Mouse (Mus musculus) neural tube, embryonic 15.5 days (tissue): ENCODE results near the gene Adamts12. TPM values are rescaled to one million over a fixed set of nuclear protein-coding genes. Genes with fewer than 3 reads are reported as not detected.
A peak's percentile ranks its signal among the peaks of the same experiment; 100 is the strongest.

Experiments
- ATAC-seq: fragments of 200-750 bp; cut with Nextera tagmentation; 2 replicates; pipeline ENCODE4 v1.8.0; 2017; ENCODE audit warnings: mild to moderate bottlenecking, moderate TSS enrichment, moderate library complexity; ENCODE audit not compliant: low FRiP score
- H3K27ac ChIP-seq: fragments of 300-500 bp; sonication (generic); replicated peaks from 2 replicates; pipeline ENCODE4 v1.5.1; 2015; ENCODE audit warnings: mild to moderate bottlenecking, inconsistent platforms
- H3K27me3 ChIP-seq: fragments of 300-500 bp; sonication (generic); replicated peaks from 2 replicates; pipeline ENCODE4 v1.6.1; 2015; ENCODE audit warnings: inconsistent platforms
- H3K36me3 ChIP-seq: fragments of 300-500 bp; sonication (generic); 2 replicates; pipeline ENCODE4 v1.6.1; 2015; ENCODE audit warnings: inconsistent platforms
- H3K4me1 ChIP-seq: fragments of 300-500 bp; sonication (generic); 2 replicates; pipeline ENCODE4 v1.6.1; 2015; ENCODE audit warnings: inconsistent platforms
- H3K4me2 ChIP-seq: fragments of 300-500 bp; sonication (generic); 2 replicates; pipeline ENCODE4 v1.6.1; 2015; ENCODE audit warnings: inconsistent platforms, mild to moderate bottlenecking, moderate library complexity
- H3K4me3 ChIP-seq: fragments of 300-500 bp; sonication (generic); replicated peaks from 2 replicates; pipeline ENCODE4 v1.5.1; 2015; ENCODE audit warnings: mild to moderate bottlenecking, inconsistent platforms
- H3K9ac ChIP-seq: fragments of 300-500 bp; sonication (generic); replicated peaks from 2 replicates; pipeline ENCODE4 v1.6.1; 2015; ENCODE audit warnings: mild to moderate bottlenecking, inconsistent platforms
- H3K9me3 ChIP-seq: fragments of 300-500 bp; sonication (generic); replicated peaks from 2 replicates; pipeline ENCODE4 v1.6.1; 2016; ENCODE audit warnings: inconsistent platforms
- WGBS: fragments of 180-500 bp; shearing (Covaris S2); methylation state at CpG from one replicate; pipeline ENCODE4 v1.1.7; 2015; ENCODE audit warnings: mixed read lengths; 5-methylcytosine and 5-hydroxymethylcytosine counted together
- polyA plus RNA-seq: library from polyadenylated mRNA; unstranded; fragments of >200 nt; fragmentation: Nextera tagmentation; extraction: Ambion mirVana; gene quantifications from 2 replicates; pipeline ENCODE4 v1.2.1, GENCODE M21; 2015

Gene Adamts12
- polyA plus RNA-seq, 1 experiment from 2014 or later = 1.5 TPM

DNA sequence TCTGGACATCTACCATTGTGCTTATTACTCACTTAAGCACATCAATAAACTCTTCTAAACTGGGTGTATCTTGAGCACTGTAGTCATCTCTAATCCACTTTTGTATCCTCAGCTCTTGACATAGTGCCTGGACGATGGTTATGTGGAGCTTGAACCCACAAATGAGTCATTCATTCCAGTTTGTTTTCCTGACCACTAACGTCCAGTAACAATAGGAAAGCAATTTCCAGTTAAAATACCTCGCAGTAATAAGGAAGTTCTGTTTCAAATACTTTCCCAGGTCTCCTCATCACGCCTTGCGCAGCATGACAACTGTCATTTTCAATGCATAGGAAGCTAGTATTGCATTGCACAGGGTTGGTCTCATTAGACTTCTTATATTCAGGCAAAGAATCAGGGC, 21.8 kb upstream of the Adamts12 start:
- H3K27ac ChIP-seq = no peak overlapping the region
- H3K4me2 ChIP-seq = no peak overlapping the region
- H3K9me3 ChIP-seq = no peaks in the 10 kb centered on the region
- 89% methylated on average over 5 of the region's 5 CpGs for WGBS
- no peak overlapping the region for H3K4me3 ChIP-seq
- no peak overlapping the region for H3K9ac ChIP-seq
- no peaks in the 10 kb centered on the region for H3K36me3 ChIP-seq
- peaks cover 6% of the 10 kb centered on the region for H3K4me1 ChIP-seq
- peaks cover 6% of the 10 kb centered on the region for H3K27me3 ChIP-seq
- ATAC-seq = no peak

DNA sequence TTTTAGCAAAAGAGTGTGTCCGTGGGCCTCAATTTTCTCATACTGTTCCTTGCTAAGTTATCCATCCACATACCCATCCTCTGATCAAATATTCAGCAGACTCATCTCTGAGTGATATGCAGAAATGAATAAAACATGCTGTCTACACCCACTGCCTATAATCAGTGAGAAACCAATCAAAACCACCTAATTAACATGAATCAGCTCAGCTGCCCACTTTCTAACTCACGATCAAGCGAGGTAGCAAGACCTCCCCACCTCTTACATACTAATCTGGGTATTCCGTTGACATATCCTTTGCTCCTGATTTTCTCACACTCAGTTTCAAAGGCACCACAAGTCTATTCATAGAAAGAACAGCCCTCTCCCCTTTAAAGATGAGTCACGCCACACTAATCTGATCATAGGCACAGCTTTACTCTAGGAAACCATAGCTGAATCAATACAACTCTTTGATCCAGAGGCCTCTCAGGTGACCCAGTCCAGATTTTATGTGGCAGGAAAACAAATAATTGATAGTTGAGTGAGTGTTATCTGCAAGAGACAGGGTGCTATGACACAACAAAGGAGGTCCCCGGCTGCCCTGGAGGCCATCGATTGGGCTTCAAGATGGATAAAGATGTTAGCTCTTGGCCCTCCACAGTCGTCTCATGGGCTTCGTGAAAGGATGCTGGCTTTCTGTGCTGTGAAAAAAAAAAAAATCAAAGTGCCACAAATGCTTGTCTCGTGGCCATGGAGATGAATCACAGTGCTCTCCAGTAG, 10.7 kb upstream of the Adamts12 start:
- no peaks in the 10 kb centered on the region for H3K9me3 ChIP-seq
- no peak overlapping the region for H3K9ac ChIP-seq
- no peak for ATAC-seq
- H3K36me3 ChIP-seq = no peaks in the 10 kb centered on the region
- no peaks in the 10 kb centered on the region for H3K27me3 ChIP-seq
- no peak overlapping the region for H3K4me2 ChIP-seq
- H3K4me1 ChIP-seq = no peaks in the 10 kb centered on the region
- 65% methylated on average over 10 of the region's 10 CpGs for WGBS
- no peak overlapping the region for H3K4me3 ChIP-seq
- no peak overlapping the region for H3K27ac ChIP-seq

DNA sequence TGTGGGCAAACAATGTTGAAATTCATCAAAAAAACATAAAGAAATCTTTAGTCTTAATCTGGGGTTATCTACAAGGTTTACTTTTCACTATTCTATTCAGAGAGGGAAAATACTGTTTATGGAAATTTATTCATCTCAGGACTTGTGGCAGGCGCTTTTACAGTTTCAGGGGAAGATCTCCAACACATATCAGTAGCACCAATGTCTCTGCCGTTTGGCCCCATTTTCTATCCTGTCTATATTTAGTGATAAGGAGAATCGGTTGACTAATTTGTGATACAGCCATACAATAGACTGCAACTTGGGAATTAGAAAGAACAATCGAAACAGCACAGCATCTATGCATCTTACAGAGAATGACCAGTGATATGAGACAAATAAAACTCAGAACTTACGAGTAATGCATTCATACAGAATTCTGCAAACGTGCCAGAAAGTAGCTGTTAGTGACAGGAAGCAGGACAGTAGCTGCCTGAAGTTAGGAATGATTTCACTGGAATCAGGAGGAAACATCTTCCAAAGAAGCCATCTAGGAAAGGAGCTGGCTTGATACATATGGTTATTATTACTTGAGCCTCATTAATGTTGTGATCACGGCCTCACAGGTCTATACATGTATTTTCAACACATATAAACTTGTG, 10.0 kb upstream of the Adamts12 start:
- Histone ChIP-seq H3K9me3 (no peaks in the 10 kb centered on the region), H3K27ac (no peak overlapping the region), H3K4me1 (no peaks in the 10 kb centered on the region), H3K36me3 (no peaks in the 10 kb centered on the region), H3K4me3 (no peak overlapping the region), H3K4me2 (no peak overlapping the region), H3K27me3 (no peaks in the 10 kb centered on the region), H3K9ac (no peak overlapping the region)
- 82% methylated on average over 7 of the region's 7 CpGs for WGBS
- no peak for ATAC-seq

DNA sequence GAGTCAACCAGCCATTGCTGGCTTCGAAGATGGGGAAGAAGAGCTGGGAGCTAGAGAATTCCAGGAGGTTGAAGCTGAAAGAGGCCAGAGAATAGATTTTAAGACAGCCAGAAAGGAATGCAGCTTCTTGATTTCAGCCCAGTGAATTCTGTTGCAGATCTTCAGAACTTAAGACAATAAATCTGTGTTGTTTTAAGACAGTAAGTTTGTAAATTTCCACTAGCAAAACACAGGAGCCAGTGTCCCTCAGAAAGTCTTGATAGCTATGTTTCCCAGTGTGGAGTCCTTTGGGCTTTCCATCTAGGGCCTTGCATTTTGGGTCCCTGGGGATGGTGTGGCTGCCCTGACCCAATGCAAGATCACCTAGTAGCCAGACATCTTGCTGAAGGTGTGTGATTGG, 1.7 kb upstream of the Adamts12 start:
- ATAC-seq = no peak
- H3K4me3 ChIP-seq = no peak overlapping the region
- H3K4me2 ChIP-seq = no peak overlapping the region
- H3K27me3 ChIP-seq = no peaks in the 10 kb centered on the region
- WGBS = 89% methylated on average over 1 of the region's 1 CpGs
- H3K4me1 ChIP-seq = peaks cover 27% of the 10 kb centered on the region
- H3K36me3 ChIP-seq = no peaks in the 10 kb centered on the region
- H3K9me3 ChIP-seq = no peaks in the 10 kb centered on the region
- no peak overlapping the region for H3K27ac ChIP-seq
- H3K9ac ChIP-seq = no peak overlapping the region

DNA sequence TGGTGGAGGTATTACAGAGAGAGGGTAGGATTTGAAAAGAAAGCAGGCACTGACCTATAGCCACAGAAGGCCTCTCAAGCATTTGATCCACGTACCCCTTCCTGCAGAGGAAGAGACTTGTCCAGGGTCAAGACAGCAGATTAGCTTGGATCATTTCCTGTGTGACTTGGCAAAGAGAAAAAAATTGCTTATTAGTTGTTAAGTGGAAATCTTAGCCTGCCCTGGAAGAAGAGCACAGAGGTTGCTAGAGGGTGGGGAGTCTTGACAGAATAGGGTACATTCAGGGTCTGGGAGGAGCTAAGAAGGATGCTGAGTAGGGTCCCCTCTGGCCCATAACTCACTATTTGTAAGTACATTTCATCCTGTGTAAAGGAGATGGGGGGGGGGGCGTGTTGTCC, 431 bp upstream of the Adamts12 start:
- H3K9me3 ChIP-seq = no peaks in the 10 kb centered on the region
- H3K27ac ChIP-seq = peak overlapping the region; percentile 81
- H3K4me1 ChIP-seq = peaks cover 27% of the 10 kb centered on the region
- no peaks in the 10 kb centered on the region for H3K27me3 ChIP-seq
- H3K4me3 ChIP-seq = no peak overlapping the region
- H3K4me2 ChIP-seq = peak overlapping the region; percentile 57; the same call in 1 of the 2 replicates
- no peaks in the 10 kb centered on the region for H3K36me3 ChIP-seq
- no peak overlapping the region for H3K9ac ChIP-seq
- WGBS = 24% methylated on average over 2 of the region's 2 CpGs
- no peak for ATAC-seq

DNA sequence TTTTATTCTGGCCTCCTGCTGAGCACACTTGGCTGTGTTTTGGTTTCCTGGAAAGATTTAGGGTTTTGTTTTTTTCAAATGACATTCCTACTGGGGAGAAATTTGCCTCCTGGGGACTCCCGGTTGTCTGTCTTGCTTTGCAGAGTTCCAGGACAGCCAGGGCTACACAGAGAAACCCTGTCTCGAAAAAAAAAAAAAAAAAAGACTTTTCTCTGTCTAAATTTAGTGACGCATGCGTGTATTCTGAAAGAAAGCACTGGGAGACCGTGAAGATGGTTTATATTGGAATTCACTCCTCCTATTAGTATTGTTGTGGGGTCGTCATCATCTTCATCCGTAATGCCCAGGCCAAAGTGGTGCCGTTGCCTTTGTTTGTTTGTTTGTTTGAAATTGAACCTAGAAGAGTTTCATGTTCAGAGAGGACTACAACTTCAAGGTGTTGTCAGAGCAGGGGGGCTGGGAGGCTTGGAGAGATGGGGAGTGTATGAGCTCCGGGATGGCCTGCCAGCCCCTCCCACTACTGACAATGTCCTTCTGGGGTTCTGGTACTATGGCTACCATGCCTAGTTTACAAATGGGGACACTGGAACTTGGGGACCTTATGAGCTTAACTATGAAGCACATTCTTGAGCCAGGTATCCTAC, 1.1 kb downstream of the Adamts12 start:
- H3K27ac ChIP-seq = peak overlapping the region; percentile 81

DNA sequence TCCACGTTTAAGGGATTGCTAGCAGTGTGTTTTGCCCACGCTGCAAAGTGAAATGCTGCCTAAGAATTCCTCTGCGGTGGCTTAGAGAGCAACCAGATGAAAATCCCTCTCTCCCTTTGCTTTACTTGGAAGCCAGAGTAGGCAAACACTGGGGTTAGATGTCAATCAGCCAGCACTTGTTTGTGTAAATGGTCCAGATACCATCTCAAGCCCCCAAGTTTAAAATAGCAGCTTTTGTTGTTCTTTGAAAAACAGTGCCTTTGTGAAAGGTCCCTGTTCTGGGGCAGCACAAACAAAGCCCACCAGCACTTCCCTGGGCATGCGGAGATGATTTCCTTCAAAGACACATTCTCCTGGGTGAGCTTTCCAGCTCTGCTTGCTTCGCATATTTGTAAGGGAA, 1.7 kb downstream of the Adamts12 start:
- H3K9ac ChIP-seq = no peak overlapping the region; the same call in 1 of the 2 replicates
- H3K27ac ChIP-seq = peak overlapping the region; percentile 81
- 16% methylated on average over 5 of the region's 5 CpGs for WGBS

More for the DNA sequence above, 1.1 kb downstream of the Adamts12 start:
- Histone ChIP-seq H3K4me2 (peak overlapping the region; percentile 57), H3K9ac (peak overlapping the region; percentile 42), H3K4me1 (peaks cover 27% of the 10 kb centered on the region), H3K4me3 (peak overlapping the region; percentile 37), H3K36me3 (no peaks in the 10 kb centered on the region), H3K9me3 (no peaks in the 10 kb centered on the region), H3K27me3 (no peaks in the 10 kb centered on the region)
- 3% methylated on average over 9 of the region's 9 CpGs for WGBS
- peak; percentile 22; the same call in 1 of the 2 replicates for ATAC-seq

DNA sequence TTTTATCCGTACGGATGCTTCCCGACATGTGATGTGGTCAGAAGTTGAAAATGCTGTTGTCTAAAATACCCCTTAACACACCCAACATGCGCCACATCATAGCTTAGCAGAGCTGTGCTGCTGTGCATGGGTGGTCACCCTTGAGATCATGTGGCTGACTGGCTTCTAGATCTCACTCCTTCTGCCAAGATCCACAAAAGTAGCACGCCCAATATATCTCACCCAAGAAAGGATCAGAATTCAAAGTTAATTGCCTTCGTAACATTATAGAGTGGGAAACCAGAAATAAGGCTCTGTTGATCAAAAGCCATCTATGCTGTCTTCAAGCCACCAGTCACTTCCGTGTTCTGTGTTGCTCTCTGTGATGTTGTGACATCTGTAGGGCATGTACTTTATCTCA, 3.3 kb downstream of the Adamts12 start:
- no peak overlapping the region for H3K27ac ChIP-seq
- H3K4me3 ChIP-seq = no peak overlapping the region
- no peaks in the 10 kb centered on the region for H3K27me3 ChIP-seq
- H3K9ac ChIP-seq = no peak overlapping the region
- H3K36me3 ChIP-seq = no peaks in the 10 kb centered on the region
- H3K9me3 ChIP-seq = no peaks in the 10 kb centered on the region
- H3K4me2 ChIP-seq = no peak overlapping the region
- H3K4me1 ChIP-seq = peaks cover 27% of the 10 kb centered on the region
- no peak for ATAC-seq
- WGBS = 92% methylated on average over 7 of the region's 7 CpGs

More for the DNA sequence above, 1.7 kb downstream of the Adamts12 start:
- peaks cover 27% of the 10 kb centered on the region for H3K4me1 ChIP-seq
- no peak for ATAC-seq
- no peaks in the 10 kb centered on the region for H3K36me3 ChIP-seq
- H3K4me2 ChIP-seq = peak overlapping the region; percentile 57
- H3K4me3 ChIP-seq = peak overlapping the region; percentile 37
- H3K27me3 ChIP-seq = no peaks in the 10 kb centered on the region
- H3K9me3 ChIP-seq = no peaks in the 10 kb centered on the region

DNA sequence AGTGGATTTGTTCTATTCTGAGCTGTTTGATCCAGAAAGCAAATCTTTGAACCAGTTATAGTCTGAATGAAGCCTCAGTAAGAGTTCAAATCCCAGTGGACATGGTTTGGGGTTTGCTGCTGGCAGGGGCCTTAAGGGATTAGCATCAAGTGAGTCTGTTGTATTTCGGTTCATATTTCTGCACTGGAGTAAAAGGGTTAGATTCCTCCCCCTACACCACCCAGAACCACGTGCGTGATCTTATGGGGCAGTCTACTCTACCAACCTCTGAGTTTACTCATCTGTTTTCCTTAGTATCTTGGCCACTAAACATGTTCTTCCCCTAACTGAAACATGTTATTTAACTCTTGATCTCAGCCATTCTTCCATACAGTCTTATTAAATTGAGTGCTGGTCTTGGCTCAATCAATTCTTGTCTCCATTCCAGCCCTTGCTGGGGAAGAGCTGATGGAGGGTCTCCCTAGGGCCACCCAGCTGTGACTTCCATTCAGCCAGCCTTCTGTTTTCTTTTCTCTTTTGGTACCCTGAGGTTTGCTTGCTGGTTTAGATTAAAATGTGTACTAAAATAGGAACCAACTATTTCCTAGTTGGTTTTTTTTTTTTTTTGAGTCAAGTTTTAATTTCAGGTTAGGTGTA, 11.3 kb downstream of the Adamts12 start:
- Histone ChIP-seq H3K4me1 (peaks cover 4% of the 10 kb centered on the region; the same call in 1 of the 2 replicates), H3K9ac (no peak overlapping the region), H3K4me2 (no peak overlapping the region), H3K9me3 (no peaks in the 10 kb centered on the region), H3K36me3 (no peaks in the 10 kb centered on the region), H3K4me3 (no peak overlapping the region), H3K27ac (no peak overlapping the region), H3K27me3 (no peaks in the 10 kb centered on the region)
- WGBS = 88% methylated on average over 3 of the region's 3 CpGs
- no peak for ATAC-seq

DNA sequence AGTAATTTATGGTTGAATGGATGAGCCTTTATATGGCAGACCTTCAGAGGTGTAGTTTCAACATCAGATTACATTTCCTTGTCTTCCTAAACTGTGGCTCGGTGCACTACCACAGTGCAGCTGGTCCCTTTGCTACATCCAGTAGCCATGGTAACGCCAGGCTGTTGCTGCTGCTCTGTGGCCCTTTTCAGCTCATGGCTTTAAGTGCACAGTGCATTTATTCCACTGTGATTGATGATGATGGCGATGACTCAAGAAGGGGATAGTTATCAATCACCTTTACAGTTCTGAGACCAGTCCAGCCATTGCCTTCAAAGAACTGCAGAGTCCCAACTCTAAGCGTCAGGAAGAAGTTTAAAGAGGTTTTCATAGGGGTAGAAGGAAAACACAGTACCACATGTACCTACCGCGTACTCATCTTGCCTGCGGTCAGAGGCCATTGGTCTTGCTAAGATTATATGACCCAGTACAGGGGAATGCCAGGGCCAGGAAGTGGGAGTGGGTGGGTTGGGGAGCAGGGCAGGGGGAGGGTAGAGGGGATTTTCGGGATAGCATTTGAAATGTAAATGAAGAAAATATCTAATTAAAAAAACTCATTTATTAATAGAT, 18.5 kb downstream of the Adamts12 start:
- no peaks in the 10 kb centered on the region for H3K36me3 ChIP-seq
- H3K27me3 ChIP-seq = no peaks in the 10 kb centered on the region
- ATAC-seq = peak; percentile 92
- no peak overlapping the region for H3K4me2 ChIP-seq
- no peak overlapping the region for H3K9ac ChIP-seq
- H3K27ac ChIP-seq = peak overlapping the region; percentile 18; the same call in 1 of the 2 replicates
- H3K9me3 ChIP-seq = no peaks in the 10 kb centered on the region
- H3K4me3 ChIP-seq = no peak overlapping the region
- WGBS = 19% methylated on average over 8 of the region's 8 CpGs
- peaks cover 27% of the 10 kb centered on the region for H3K4me1 ChIP-seq

DNA sequence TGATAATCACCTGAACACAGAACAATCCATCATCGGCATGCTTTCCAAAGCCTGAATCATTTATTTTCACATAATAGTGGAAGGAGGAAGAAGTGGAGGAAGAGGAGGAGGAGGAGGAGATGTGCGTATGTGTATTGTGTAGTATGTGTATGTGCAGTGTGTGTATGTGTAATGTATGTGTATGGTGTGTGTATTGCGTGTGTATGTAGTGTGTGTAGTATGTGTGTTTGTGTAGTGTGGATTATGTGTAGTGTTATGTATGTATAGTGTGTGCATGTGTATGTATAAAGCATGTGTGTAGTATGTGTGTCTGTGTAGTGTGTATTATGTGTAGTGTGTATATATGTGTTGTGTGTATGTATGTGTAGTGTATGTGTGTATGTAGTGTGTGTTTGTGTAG, 19.1 kb downstream of the Adamts12 start:
- H3K4me1 ChIP-seq = peaks cover 25% of the 10 kb centered on the region
- H3K9me3 ChIP-seq = no peaks in the 10 kb centered on the region
- 78% methylated on average over 3 of the region's 3 CpGs for WGBS
- H3K4me3 ChIP-seq = no peak overlapping the region
- H3K27me3 ChIP-seq = no peaks in the 10 kb centered on the region
- no peak overlapping the region for H3K4me2 ChIP-seq
- ATAC-seq = 0 out of 2 replicates have a peak, but pooled peaks have one; percentile 10
- 0 out of 2 replicates have a peak overlapping the region, but pooled peaks have one; percentile 2 for H3K9ac ChIP-seq
- H3K36me3 ChIP-seq = no peaks in the 10 kb centered on the region
- H3K27ac ChIP-seq = no peak overlapping the region
